Mouse (Mus musculus) CD8-positive naive resting alpha-beta T cell, adult 2 months (primary cell): ENCODE measurements at regions not wholly inside any gene's neighbourhood (a gene's known extent, or its start where the extent isn't known, plus 50 kb on each side); places are given as distances from the start of the nearest gene placed in this dataset.

Experiments used
- DNase-seq, 2 experiments: peaks; one replicate each; pipeline ENCODE4 v3.0.0; 2022; ENCODE audit warnings: low read depth in 2 of 2, low spot score in 2 of 2

- DNase-seq = no peak
Observed at GRCm38 (mm10) chr12:118659240-118660120, 186.6 kb upstream of the Sp8 start.

- DNase-seq = no peak
Observed at GRCm38 (mm10) chr12:118650483-118651160, 195.5 kb upstream of the Sp8 start.

- no peak for DNase-seq
Observed at GRCm38 (mm10) chr12:118649323-118649973, 196.7 kb upstream of the Sp8 start.

GRCm38 (mm10) chr12:118648673-118649072 is 197.5 kb upstream of the Sp8 start:
- DNase-seq = no peak

- DNase-seq = no peak
Observed at GRCm38 (mm10) chr12:118647270-118648042, 198.7 kb upstream of the Sp8 start.

- no peak for DNase-seq
Observed at GRCm38 (mm10) chr12:118640925-118641324, 205.2 kb upstream of the Sp8 start.

GRCm38 (mm10) chr12:118637214-118637613 is 208.9 kb upstream of the Sp8 start:
- DNase-seq = no peak

- DNase-seq = no peak
Observed at GRCm38 (mm10) chr12:118635456-118635855, 210.7 kb upstream of the Sp8 start.

GRCm38 (mm10) chr12:118630373-118630772 is 215.8 kb upstream of the Sp8 start:
- DNase-seq = no peak

GRCm38 (mm10) chr12:118621697-118622485 is 224.2 kb upstream of the Sp8 start:
- no peak for DNase-seq

GRCm38 (mm10) chr12:118620847-118621636 is 225.1 kb upstream of the Sp8 start:
- no peak for DNase-seq

GRCm38 (mm10) chr12:118597015-118597414 is 249.1 kb upstream of the Sp8 start:
- DNase-seq = no peak

GRCm38 (mm10) chr12:118594781-118595574 is 251.2 kb upstream of the Sp8 start:
- DNase-seq = no peak

- no peak for DNase-seq
Observed at GRCm38 (mm10) chr12:118583829-118584628, 262.1 kb upstream of the Sp8 start.

GRCm38 (mm10) chr12:118569811-118570210 is 268.6 kb upstream of the Sp4 start:
- no peak for DNase-seq

- no peak for DNase-seq
Observed at GRCm38 (mm10) chr12:118566681-118567080, 265.4 kb upstream of the Sp4 start.

- no peak for DNase-seq
Observed at GRCm38 (mm10) chr12:118564394-118565112, 263.3 kb upstream of the Sp4 start.
